Mouse (Mus musculus) embryo, embryonic 10.5 days (tissue): ENCODE results near the gene Olfr472.
"Not testable (repeated sequence)": the region's sequence is repeated elsewhere in the genome, so short reads cannot be mapped to it uniquely, and the experiment has no call there.

Source experiments
- DNase-seq: peaks from one replicate; pipeline ENCODE4 v3.0.0-alpha.2; 2015; ENCODE audit warnings: low spot score

Olfr472 gene

DNA sequence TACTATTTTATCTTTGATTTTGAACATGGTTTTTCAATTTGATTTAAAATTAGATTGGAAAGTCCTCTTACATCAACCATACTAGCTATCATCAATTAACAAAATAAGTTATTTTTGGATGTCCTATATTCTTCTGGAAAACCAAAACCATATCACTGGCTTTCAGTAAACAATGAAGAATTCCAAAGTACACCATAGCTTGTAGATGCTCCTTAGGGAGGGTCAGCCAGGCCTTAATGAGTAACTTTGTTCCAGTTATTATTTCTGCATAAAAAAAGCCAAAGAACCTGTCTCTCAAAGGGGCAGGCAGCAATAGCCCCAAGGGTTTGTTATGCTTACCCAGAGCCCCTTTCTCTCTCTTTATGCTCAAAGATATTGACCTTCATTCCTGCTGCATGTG is at the start of gene Olfr472:
Olfr472 (plus strand) TSS at position 301 of the 400 bp plus-strand sequence.
- DNase-seq: no peak

DNA sequence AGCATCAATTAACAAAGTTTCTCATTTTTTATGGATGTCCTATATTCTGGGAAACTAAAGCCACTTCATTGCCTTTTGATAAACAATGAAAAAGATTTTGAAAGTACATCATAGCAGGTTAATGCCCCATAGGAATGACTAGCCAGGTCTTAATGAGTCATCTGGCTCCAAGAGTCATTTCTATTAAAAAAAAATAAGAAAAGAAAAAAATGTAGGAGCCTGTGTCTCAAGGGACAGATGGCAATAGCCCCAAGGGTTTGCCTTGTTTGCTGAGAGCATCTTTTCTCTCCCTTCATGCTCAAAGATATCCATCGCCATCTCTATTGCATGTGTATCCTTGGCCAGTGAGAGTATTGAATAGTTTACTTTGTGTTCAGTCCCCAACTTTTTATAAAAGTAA is 32.4 kb downstream of the Olfr472 start, which contains the start of gene Olfr473:
Olfr473 (plus strand) TSS at position 301 of the 400 bp plus-strand sequence.
- DNase-seq: no peak

DNA sequence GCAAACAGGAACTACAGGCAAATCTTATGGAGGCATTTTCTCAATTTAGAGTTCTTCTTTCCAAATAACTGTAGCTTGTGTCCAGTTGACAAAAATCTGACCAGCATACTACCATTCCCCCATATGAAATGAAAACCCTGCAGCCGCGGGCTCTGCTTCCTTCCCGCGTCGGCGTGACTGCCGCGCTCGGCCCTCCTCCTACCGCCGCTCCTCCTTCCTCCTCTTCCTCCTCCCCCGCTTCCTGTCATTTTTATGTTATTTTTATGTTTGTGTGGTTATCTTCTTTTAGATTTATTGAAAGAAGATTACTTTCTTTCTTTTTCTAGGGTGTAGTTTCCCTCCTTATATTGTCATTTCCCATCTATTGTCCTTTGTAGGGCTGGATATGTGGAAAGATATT is 54.8 kb downstream of the Olfr472 start:
- DNase-seq: not testable (repeated sequence)

DNA sequence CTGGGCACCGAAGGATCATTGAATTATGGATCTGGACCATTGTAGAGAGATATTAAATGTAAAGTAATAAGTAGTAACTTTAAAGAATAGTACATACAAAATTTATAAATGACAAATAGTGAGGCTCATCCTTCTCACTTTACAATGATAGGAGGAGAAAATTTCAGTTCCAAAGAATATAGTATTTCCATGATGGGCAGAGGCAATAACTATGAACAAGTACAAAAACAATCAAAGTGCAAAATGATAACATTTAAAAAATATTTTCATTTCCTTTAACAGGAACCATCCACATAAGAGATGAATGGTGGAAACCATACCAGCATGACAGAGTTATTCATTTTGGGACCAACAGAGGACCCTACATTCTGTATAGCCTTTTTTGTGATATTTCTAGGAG is 56.6 kb downstream of the Olfr472 start, which contains the start of gene Olfr474:
Olfr474 (plus strand) TSS at position 301 of the 400 bp plus-strand sequence.
- DNase-seq: no peak
